Mouse (Mus musculus) layer of hippocampus, adult 18-20 months (tissue): Measurements from ENCODE around the gene Nras. TPM values are rescaled to one million over a fixed set of nuclear protein-coding genes. Genes with fewer than 3 reads are reported as not detected.

Source experiments
- DNase-seq, 2 experiments: peaks; one replicate each; pipeline ENCODE4 v3.0.0; 2022; ENCODE audit warnings: low spot score in 2 of 2
- long read RNA-seq: library from polyadenylated mRNA; stranded (forward); transcript quantifications from one replicate; pipeline ENCODE4 v2.0.0, GENCODE M21; 2021
- total RNA-seq, 2 experiments: library from RNA; stranded (reverse); gene quantifications; 2 replicates each; pipeline ENCODE4 v1.2.3; 2021

Nras gene
- 10 to 100 TPM; 50.5 to 65.4 TPM for total RNA-seq
- long read RNA-seq, full-length matches to known transcripts, result 26 of 35 reads
- long read RNA-seq, partial matches to known transcripts, result 3 of 35 reads
- long read RNA-seq, other reads (novel, unspliced or antisense), result 6 of 35 reads

- peak; percentile 88 to 93 for DNase-seq
Measured at GRCm38 (mm10) chr3:103058207-103059157, at the start of gene Nras. Nras (plus strand) TSS chr3:103058285.

- no peak for DNase-seq
Measured at GRCm38 (mm10) chr3:103017350-103017749, 40.7 kb upstream of the Nras start.

- no peak for DNase-seq
Measured at GRCm38 (mm10) chr3:103019462-103019861, 38.6 kb upstream of the Nras start.

- peak; percentile 97 to 98 for DNase-seq
Measured at GRCm38 (mm10) chr3:103020249-103020942, 37.7 kb upstream of the Nras start, which contains the start of gene Csde1. Csde1 (plus strand) TSS chr3:103020426.

GRCm38 (mm10) chr3:103020943-103021638 lies 37.0 kb upstream of the Nras start:
- DNase-seq, result peak; percentile 84 to 91

- no peak for DNase-seq
Measured at GRCm38 (mm10) chr3:103026174-103026573, 31.9 kb upstream of the Nras start.

GRCm38 (mm10) chr3:103040285-103040684 lies 17.8 kb upstream of the Nras start:
- DNase-seq, result no peak

GRCm38 (mm10) chr3:103040861-103041379 lies 17.2 kb upstream of the Nras start:
- DNase-seq, result no peak

- DNase-seq, result no peak
Measured at GRCm38 (mm10) chr3:103056016-103056595, 2.0 kb upstream of the Nras start.

GRCm38 (mm10) chr3:103057752-103058151 lies 333 bp upstream of the Nras start:
- no peak for DNase-seq

- no peak for DNase-seq
Measured at GRCm38 (mm10) chr3:103066927-103067326, 8.8 kb downstream of the Nras start.

- DNase-seq, result no peak
Measured at GRCm38 (mm10) chr3:103068971-103069370, 10.9 kb downstream of the Nras start.

- DNase-seq, result no peak
Measured at GRCm38 (mm10) chr3:103073771-103074170, 15.7 kb downstream of the Nras start, which contains the start of gene Ampd1. Ampd1 (plus strand) TSS chr3:103074014.

- no peak for DNase-seq
Measured at GRCm38 (mm10) chr3:103075871-103076270, 17.8 kb downstream of the Nras start.

- no peak for DNase-seq
Measured at GRCm38 (mm10) chr3:103076476-103076875, 18.4 kb downstream of the Nras start.

- DNase-seq, result peak in 1 of 2 experiments; percentile 44
Measured at GRCm38 (mm10) chr3:103079301-103079700, 21.2 kb downstream of the Nras start.

GRCm38 (mm10) chr3:103081051-103081450 lies 23.0 kb downstream of the Nras start:
- DNase-seq, result no peak

GRCm38 (mm10) chr3:103081861-103082453 lies 23.9 kb downstream of the Nras start:
- peak in 1 of 2 experiments; percentile 28 for DNase-seq

GRCm38 (mm10) chr3:103082761-103083160 lies 24.7 kb downstream of the Nras start:
- DNase-seq, result peak in 1 of 2 experiments; percentile 34

- DNase-seq, result no peak
Measured at GRCm38 (mm10) chr3:103085986-103086385, 27.9 kb downstream of the Nras start.
